Mouse (Mus musculus) C2C12 (cell line): ENCODE data around the gene Fam47e.

Experiments used
- CTCF ChIP-seq: IDR thresholded peaks from one replicate; pipeline ENCODE4 v1.5.1; 2011; ENCODE audit not compliant: control insufficient read depth, insufficient read depth, insufficient read length
- FOSL1 ChIP-seq: IDR thresholded peaks from one replicate; pipeline ENCODE4 v1.8.0; 2011; ENCODE audit warnings: mild to moderate bottlenecking, low read length; ENCODE audit not compliant: poor library complexity, insufficient read depth, severe bottlenecking

- TF ChIP-seq CTCF, result no peak
- no peak for TF ChIP-seq FOSL1
Measured at GRCm38 (mm10) chr5:92602691-92603690, 48.1 kb downstream of the Fam47e start, which contains the start of gene Stbd1.
